Mouse (Mus musculus): ENCODE measurements at regions not wholly inside any gene's neighbourhood (a gene's known extent, or its start where the extent isn't known, plus 50 kb on each side); places are given as distances from the start of the nearest gene placed in this dataset.
A peak's percentile ranks its signal among the peaks of the same experiment; 100 is the strongest.

DNA sequence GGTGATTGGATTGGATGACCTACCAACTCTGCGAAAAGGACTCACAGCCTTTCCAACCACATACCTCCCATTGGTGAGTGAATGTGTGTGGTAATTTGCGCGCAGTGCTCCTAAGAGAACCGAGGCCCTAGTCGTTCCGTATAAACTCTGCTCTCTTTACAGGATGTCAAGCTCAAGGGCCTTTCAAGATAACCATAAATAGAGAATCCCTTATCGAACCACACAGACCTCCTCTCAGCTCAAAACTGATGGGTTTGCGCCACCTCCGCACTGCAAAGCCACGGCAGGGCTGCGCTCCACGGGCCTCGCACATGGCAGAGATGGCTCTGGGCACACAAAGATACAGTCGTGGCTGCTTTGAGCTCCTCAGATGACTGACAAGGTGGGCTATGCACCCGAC, 126.0 kb upstream of the Aco1 start:
- no peak overlapping the region for H3K27ac ChIP-seq (ENCODE audit: low read length)
- H3K9me3 ChIP-seq (ENCODE audit: low read length): no peaks in the 10 kb centered on the region
- WGBS: 80% methylated on average over 15 of the region's 15 CpGs
- no peak for ATAC-seq (ENCODE audit: low FRiP score, low TSS enrichment)
- H3K9ac ChIP-seq (replicated peaks; ENCODE audit: low read length): no peak overlapping the region
- no peak overlapping the region for H3K4me3 ChIP-seq (ENCODE audit: low read length)
- H3K36me3 ChIP-seq (ENCODE audit: insufficient read depth, low read length): no peaks in the 10 kb centered on the region
- H3K4me1 ChIP-seq (ENCODE audit: insufficient read depth, low read length): no peaks in the 10 kb centered on the region
- no peaks in the 10 kb centered on the region for H3K27me3 ChIP-seq (ENCODE audit: insufficient read depth, low read length)
- no peak overlapping the region for H3K4me2 ChIP-seq (replicated peaks; ENCODE audit: low read depth, low read length)

DNA sequence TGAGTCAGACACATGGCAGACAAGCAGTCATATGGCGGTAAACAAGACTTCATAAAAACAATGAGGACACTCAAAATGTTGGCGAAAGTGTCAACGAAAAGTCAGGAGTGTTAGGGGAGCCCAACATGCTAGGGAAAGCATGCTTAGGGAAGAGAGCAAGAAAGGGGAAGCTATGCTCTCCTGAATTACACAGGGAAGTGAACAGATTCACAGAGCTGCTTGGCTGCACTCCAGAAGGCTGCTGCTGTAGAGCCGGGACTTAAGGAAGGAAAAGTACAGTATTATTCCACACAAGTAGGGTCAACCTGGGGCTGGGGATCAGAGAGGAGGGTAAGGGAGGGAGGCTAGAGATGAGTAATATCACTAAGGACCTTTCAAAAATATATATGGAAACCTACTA, 124.7 kb upstream of the Aco1 start:
- Histone ChIP-seq H3K9me3 (ENCODE audit: low read length) (no peaks in the 10 kb centered on the region), H3K4me3 (ENCODE audit: low read length) (no peak overlapping the region), H3K27ac (ENCODE audit: low read length) (no peak overlapping the region), H3K4me1 (ENCODE audit: insufficient read depth, low read length) (no peaks in the 10 kb centered on the region), H3K9ac (replicated peaks; ENCODE audit: low read length) (no peak overlapping the region), H3K36me3 (ENCODE audit: insufficient read depth, low read length) (no peaks in the 10 kb centered on the region), H3K27me3 (ENCODE audit: insufficient read depth, low read length) (no peaks in the 10 kb centered on the region), H3K4me2 (replicated peaks; ENCODE audit: low read depth, low read length) (no peak overlapping the region)
- 69% methylated on average over 4 of the region's 4 CpGs for WGBS
- ATAC-seq (ENCODE audit: low FRiP score, low TSS enrichment): no peak

DNA sequence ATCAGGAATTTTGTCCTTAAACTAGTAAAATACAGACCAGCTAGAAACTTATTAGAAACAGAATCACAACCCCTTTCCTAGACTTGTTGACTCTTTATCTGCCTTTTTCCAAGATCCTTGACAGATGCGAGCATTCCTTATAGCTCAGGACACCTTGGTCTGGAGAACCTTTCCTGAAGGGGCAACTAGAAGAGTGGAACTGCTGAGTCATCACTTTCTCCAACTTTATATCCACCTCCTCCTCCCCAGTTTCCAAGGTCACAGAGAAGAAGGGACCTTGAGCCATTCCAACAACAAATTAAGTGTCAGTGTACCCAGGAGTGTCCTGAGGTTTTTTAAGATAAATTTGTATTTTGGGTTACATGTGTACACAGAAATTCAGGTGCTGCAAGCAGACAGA, 111.5 kb upstream of the Aco1 start:
- Histone ChIP-seq H3K4me1 (ENCODE audit: insufficient read depth, low read length) (no peaks in the 10 kb centered on the region), H3K27me3 (ENCODE audit: insufficient read depth, low read length) (no peaks in the 10 kb centered on the region), H3K27ac (ENCODE audit: low read length) (no peak overlapping the region), H3K4me2 (replicated peaks; ENCODE audit: low read depth, low read length) (no peak overlapping the region), H3K36me3 (ENCODE audit: insufficient read depth, low read length) (no peaks in the 10 kb centered on the region), H3K9me3 (ENCODE audit: low read length) (0 out of 2 replicates have a peak, but pooled peaks cover 3% of the 10 kb centered on the region), H3K9ac (replicated peaks; ENCODE audit: low read length) (no peak overlapping the region), H3K4me3 (ENCODE audit: low read length) (no peak overlapping the region)
- ATAC-seq (ENCODE audit: low FRiP score, low TSS enrichment): no peak
- WGBS: 93% methylated on average over 1 of the region's 1 CpGs

DNA sequence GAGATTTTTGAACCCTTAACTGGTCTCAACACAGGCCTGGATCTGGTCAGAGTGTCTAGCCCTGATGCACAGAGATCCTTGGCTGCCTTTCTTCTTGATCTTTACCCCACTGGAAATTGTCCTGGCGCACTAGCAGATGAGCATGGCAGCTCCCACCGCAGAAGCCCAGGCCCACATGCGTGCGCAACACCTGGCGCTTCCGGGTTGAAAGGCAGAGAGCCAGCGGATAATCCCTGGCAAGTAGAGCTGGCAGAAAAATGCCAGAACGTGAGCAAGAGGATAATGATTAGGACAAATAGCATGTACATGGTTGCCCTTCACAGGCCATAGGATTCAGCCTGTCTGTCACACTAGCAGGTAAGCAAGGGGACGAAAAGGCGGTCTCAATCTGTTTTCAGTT, 95.0 kb upstream of the Aco1 start:
- H3K4me2 ChIP-seq (replicated peaks; ENCODE audit: low read depth, low read length): no peak overlapping the region
- H3K4me1 ChIP-seq (ENCODE audit: insufficient read depth, low read length): no peaks in the 10 kb centered on the region
- H3K9me3 ChIP-seq (ENCODE audit: low read length): no peaks in the 10 kb centered on the region
- no peak overlapping the region for H3K27ac ChIP-seq (ENCODE audit: low read length)
- 94% methylated on average over 10 of the region's 10 CpGs for WGBS
- no peak for ATAC-seq (ENCODE audit: low FRiP score, low TSS enrichment)
- H3K36me3 ChIP-seq (ENCODE audit: insufficient read depth, low read length): no peaks in the 10 kb centered on the region
- no peaks in the 10 kb centered on the region for H3K27me3 ChIP-seq (ENCODE audit: insufficient read depth, low read length)
- no peak overlapping the region for H3K9ac ChIP-seq (replicated peaks; ENCODE audit: low read length)
- H3K4me3 ChIP-seq (ENCODE audit: low read length): no peak overlapping the region

DNA sequence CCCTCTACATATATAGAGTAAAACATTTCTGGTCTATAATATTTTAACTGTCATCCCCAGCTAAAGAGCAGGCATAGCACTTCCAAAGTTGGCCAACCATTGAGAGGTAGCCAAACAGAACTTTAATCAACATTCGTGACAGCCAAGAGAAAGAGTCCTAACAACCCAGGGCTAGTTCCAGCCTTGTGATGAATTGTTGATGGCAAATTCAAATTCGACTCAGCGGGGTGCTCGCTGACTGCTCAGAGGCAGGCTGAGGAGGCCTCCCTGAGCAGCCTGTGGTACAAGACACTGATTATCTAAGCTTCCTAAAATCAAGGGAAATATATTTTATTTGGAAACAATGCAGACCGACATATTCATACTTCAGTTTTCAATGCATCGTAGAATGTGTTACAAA, 93.8 kb upstream of the Aco1 start:
- Histone ChIP-seq H3K9me3 (ENCODE audit: low read length) (no peaks in the 10 kb centered on the region), H3K4me1 (ENCODE audit: insufficient read depth, low read length) (no peaks in the 10 kb centered on the region), H3K9ac (replicated peaks; ENCODE audit: low read length) (no peak overlapping the region), H3K27ac (ENCODE audit: low read length) (no peak overlapping the region), H3K27me3 (ENCODE audit: insufficient read depth, low read length) (no peaks in the 10 kb centered on the region), H3K4me2 (replicated peaks; ENCODE audit: low read depth, low read length) (no peak overlapping the region), H3K36me3 (ENCODE audit: insufficient read depth, low read length) (no peaks in the 10 kb centered on the region), H3K4me3 (ENCODE audit: low read length) (no peak overlapping the region)
- WGBS: 70% methylated on average over 6 of the region's 6 CpGs
- ATAC-seq (ENCODE audit: low FRiP score, low TSS enrichment): no peak

DNA sequence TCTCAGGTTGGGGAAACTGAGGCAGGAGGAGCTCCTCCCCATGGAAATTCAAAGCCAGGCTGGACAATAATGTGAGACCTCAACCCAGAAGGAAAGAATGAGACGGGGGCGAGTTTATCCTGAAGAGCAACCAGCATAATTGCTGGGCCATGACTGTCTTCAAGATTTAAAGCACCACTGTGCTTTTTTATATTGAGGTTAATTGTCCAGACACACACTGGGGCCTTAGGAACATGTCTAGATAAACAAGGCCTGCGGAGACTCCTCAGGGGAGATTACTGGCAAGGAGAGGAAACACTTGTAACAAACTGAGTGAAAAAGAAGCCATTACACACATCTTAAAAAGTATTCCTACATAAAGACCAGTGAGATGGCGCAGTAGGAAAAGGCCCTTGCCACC, 91.0 kb upstream of the Aco1 start:
- Histone ChIP-seq H3K9me3 (ENCODE audit: low read length) (no peaks in the 10 kb centered on the region), H3K4me1 (ENCODE audit: insufficient read depth, low read length) (no peaks in the 10 kb centered on the region), H3K27me3 (ENCODE audit: insufficient read depth, low read length) (no peaks in the 10 kb centered on the region), H3K4me3 (ENCODE audit: low read length) (no peak overlapping the region), H3K36me3 (ENCODE audit: insufficient read depth, low read length) (no peaks in the 10 kb centered on the region), H3K9ac (replicated peaks; ENCODE audit: low read length) (no peak overlapping the region), H3K4me2 (replicated peaks; ENCODE audit: low read depth, low read length) (no peak overlapping the region), H3K27ac (ENCODE audit: low read length) (no peak overlapping the region)
- 35% methylated on average over 4 of the region's 4 CpGs for WGBS
- peak; percentile 70; the same call in 1 of the 2 replicates for ATAC-seq (ENCODE audit: low FRiP score, low TSS enrichment)

DNA sequence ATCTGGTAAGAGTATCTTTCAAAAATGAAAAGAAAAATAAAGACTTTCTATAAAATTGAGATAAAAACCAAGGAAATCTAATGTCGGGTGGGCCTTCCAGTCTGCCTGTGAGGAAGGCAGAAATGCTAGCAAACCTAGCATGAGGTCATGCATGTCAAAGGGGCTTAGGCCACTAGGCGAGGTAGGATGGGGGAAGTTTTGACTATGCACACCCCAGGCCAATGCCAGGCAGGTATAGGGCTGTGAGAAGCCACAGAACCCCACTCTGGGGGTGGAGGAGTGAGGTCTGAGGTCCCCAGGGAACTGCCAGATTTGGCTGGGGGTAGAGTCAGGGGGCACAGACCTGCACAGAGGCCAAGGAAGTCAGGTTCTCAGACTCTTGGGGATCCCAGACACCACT, 89.5 kb upstream of the Aco1 start:
- Histone ChIP-seq H3K36me3 (ENCODE audit: insufficient read depth, low read length) (no peaks in the 10 kb centered on the region), H3K9me3 (ENCODE audit: low read length) (no peaks in the 10 kb centered on the region), H3K4me2 (replicated peaks; ENCODE audit: low read depth, low read length) (no peak overlapping the region), H3K9ac (replicated peaks; ENCODE audit: low read length) (no peak overlapping the region), H3K4me3 (ENCODE audit: low read length) (no peak overlapping the region), H3K27me3 (ENCODE audit: insufficient read depth, low read length) (no peaks in the 10 kb centered on the region), H3K27ac (ENCODE audit: low read length) (no peak overlapping the region), H3K4me1 (ENCODE audit: insufficient read depth, low read length) (no peaks in the 10 kb centered on the region)
- WGBS: 83% methylated on average over 2 of the region's 2 CpGs
- no peak for ATAC-seq (ENCODE audit: low FRiP score, low TSS enrichment)

DNA sequence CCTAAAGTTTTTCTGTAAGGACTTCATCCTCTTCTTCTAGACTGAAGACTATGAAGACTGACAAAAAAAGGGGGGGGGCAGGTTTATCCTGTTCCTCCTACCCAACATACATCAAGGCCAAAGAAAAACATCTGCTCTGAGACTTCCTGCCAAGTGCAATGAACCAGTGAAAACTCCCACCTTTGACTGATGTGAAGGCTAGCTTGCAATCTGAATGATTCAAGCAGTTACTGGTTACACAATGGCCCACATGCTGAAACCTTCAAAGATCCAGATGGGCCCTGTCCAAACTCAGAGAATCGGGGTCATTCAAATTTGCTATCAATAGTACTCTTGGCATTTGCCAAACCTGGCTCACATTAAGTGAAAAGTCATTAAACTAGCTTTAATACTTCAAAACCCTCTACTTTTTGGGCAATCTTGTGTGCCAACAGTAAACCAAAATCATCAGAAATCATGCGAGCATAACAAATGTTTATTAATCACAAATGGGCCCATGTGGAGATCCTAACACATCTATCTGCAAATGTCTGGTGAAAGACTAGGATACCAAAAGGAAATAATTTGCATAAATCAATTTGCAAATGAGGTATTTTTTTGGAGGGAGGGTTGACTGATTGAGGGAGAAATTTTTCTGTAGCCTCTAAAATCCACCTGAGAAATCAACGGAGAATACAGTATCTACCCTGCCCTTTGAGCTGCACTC, 79.0 kb upstream of the Aco1 start:
- Histone ChIP-seq H3K4me3 (ENCODE audit: low read length) (no peak overlapping the region), H3K27me3 (ENCODE audit: insufficient read depth, low read length) (no peaks in the 10 kb centered on the region), H3K9me3 (ENCODE audit: low read length) (peaks cover 5% of the 10 kb centered on the region), H3K36me3 (ENCODE audit: insufficient read depth, low read length) (no peaks in the 10 kb centered on the region), H3K4me2 (replicated peaks; ENCODE audit: low read depth, low read length) (no peak overlapping the region), H3K9ac (replicated peaks; ENCODE audit: low read length) (no peak overlapping the region), H3K4me1 (ENCODE audit: insufficient read depth, low read length) (peaks cover 14% of the 10 kb centered on the region; the same call in 1 of the 2 replicates), H3K27ac (ENCODE audit: low read length) (no peak overlapping the region)
- ATAC-seq (ENCODE audit: low FRiP score, low TSS enrichment): peak; percentile 80; the same call in 1 of the 2 replicates
- 34% methylated on average over 3 of the region's 3 CpGs for WGBS

DNA sequence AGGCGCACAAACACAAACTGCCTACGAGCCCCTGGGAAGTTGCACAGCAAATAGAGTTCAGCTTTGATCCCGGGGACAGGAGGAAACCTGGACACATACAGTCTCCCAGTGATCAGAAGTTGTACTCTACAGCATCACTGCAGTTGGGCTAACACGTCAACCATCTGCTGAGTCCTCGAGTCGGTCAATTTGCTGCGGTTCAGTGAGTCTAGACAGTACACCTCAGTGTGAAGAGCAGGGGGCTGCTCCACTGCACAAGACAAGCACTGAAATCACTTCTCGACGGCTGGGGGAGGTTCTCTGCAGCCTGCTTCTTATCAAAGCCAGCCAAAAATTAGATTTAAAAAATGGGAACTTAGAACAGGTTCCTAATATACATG, 78.4 kb upstream of the Aco1 start:
- WGBS: 31% methylated on average over 9 of the region's 9 CpGs
- H3K27ac ChIP-seq (ENCODE audit: low read length): no peak overlapping the region
- peaks cover 14% of the 10 kb centered on the region; the same call in 1 of the 2 replicates for H3K4me1 ChIP-seq (ENCODE audit: insufficient read depth, low read length)
- no peak overlapping the region for H3K4me2 ChIP-seq (replicated peaks; ENCODE audit: low read depth, low read length)
- peak; percentile 90 for ATAC-seq (ENCODE audit: low FRiP score, low TSS enrichment)
- H3K4me3 ChIP-seq (ENCODE audit: low read length): no peak overlapping the region
- no peak overlapping the region for H3K9ac ChIP-seq (replicated peaks; ENCODE audit: low read length)
- no peaks in the 10 kb centered on the region for H3K27me3 ChIP-seq (ENCODE audit: insufficient read depth, low read length)
- no peaks in the 10 kb centered on the region for H3K36me3 ChIP-seq (ENCODE audit: insufficient read depth, low read length)
- H3K9me3 ChIP-seq (ENCODE audit: low read length): peaks cover 5% of the 10 kb centered on the region

DNA sequence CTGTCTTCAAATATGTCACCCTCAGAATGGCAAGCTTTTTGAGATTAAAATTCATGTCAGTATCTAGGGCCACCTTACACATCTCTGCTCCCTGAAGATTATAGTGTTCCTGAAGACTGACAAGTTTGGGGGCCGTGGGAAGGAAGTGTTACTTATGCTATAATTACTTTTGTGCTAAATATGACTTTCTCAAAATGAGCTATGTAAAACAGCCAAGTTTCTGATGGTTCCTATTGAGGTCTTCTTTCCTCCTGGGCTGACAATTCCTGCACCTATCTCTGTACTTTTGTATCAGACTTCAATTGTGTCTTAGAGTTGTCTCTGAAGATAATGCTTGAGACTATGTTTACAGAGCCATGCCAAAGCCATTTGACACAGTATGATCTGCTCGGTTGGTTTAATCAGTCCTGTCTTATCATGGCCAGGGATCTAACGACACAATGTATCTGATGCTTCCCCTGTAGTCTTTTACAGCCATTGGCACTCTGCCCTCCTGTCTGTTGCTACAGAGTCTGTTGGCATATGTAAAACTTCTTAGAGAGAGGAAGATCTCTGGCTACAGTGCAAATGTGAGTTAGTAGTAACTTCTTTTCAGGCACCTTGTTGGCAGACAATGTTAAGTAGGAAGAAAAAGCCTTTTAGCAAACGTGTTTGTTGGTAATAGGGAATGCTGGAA, 71.8 kb upstream of the Aco1 start:
- H3K27me3 ChIP-seq (ENCODE audit: insufficient read depth, low read length): no peaks in the 10 kb centered on the region
- no peak for ATAC-seq (ENCODE audit: low FRiP score, low TSS enrichment)
- WGBS: 57% methylated on average over 4 of the region's 4 CpGs
- H3K4me3 ChIP-seq (ENCODE audit: low read length): no peak overlapping the region
- H3K36me3 ChIP-seq (ENCODE audit: insufficient read depth, low read length): no peaks in the 10 kb centered on the region
- no peak overlapping the region for H3K4me2 ChIP-seq (replicated peaks; ENCODE audit: low read depth, low read length)
- H3K9me3 ChIP-seq (ENCODE audit: low read length): no peaks in the 10 kb centered on the region
- H3K27ac ChIP-seq (ENCODE audit: low read length): no peak overlapping the region
- H3K9ac ChIP-seq (replicated peaks; ENCODE audit: low read length): no peak overlapping the region
- H3K4me1 ChIP-seq (ENCODE audit: insufficient read depth, low read length): no peaks in the 10 kb centered on the region
